Mouse (Mus musculus) adrenal gland, postnatal 25 days (tissue): ENCODE results near the gene Lrfn4. TPM values are rescaled to one million over a fixed set of nuclear protein-coding genes. Genes with fewer than 3 reads are reported as not detected.

ENCODE experiments used
- DNase-seq: peaks from one replicate; pipeline ENCODE4 v3.0.0; 2021; ENCODE audit warnings: mixed read lengths
- long read RNA-seq: library from polyadenylated mRNA; stranded (forward); transcript quantifications from one replicate; pipeline ENCODE4 v2.0.0, GENCODE M21; 2021
- total RNA-seq: library from RNA; stranded (reverse); gene quantifications from 2 replicates; pipeline ENCODE4 v1.2.3, GENCODE M21; 2021

Lrfn4 gene
- total RNA-seq = 4.6 and 6.0 TPM in 2 replicates
- long read RNA-seq, transcript Lrfn4-202 (3 exons, 2,918 nt) = major isoform, 9 of 16 reads
- long read RNA-seq, partial matches to known transcripts = 0 of 16 reads
- long read RNA-seq, other reads (novel, unspliced or antisense) = 4 of 16 reads

DNA sequence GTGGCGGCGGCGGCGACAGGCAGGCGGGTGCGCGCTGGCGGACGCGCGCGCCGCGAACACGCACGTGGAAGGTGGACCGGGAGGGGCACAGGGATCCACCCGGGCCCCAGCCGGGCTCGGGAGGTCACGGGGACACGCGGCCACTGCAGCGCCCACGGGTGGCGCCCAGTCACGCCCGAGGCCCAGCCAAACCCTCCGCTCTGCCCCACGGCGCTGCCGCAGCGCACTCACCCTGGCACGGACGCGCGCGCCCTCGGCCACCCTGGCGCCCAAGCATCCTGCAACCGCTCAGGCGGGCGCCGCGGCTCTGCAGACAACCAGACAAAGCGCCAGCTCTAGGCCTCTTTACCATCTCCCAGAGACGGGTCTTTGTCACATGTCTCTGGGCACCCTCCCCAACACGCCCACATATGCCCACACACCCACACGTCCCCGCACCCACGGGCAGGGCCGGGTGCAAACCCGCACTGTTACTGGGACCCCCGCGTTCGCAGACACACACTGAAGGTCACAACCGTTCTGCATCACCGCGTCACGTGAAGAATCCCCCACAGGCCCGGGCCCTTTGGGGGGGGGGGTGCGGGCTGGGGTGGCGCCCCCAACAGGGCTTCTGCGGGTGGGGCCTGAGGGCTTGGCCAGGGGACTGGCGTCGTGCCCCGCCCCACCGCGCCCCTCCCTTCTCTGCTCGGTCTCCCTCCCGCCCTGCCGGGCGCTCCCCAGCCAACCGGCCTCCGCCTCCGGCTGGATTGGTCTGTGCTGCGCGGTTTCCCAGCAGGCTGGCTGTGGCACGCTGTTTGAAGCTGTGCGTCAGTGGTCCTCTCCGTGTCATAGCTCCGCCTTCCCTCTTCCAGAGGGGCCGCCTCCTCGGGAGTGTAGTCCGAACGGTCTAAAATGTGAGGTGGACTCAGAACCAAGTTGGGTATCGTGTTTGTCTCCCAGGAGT, at the start of gene Lrfn4:
Gene Lrfn4, minus strand, starts transcription at position 517 of the 943 bp plus-strand sequence.
- DNase-seq = peak; percentile 85

DNA sequence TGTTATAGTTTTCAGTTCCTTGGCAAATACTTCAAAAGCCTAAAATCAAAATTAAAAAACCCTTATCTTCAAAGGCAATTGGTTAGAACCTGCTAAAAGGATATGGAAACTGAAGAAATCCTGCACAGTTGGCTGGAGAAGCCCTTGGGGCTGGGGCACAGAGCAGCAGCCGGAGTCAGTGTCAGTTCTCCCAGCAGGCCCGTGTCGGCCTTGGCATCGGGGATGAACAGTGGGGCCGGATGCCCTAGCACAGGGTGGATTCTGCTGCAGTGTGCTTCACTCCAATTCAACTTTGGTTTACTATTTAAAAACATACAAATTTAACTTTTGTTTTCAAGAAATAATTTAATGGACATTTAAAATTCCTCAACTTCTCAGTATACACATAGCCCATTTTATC, 42.7 kb upstream of the Lrfn4 start:
- DNase-seq = no peak

DNA sequence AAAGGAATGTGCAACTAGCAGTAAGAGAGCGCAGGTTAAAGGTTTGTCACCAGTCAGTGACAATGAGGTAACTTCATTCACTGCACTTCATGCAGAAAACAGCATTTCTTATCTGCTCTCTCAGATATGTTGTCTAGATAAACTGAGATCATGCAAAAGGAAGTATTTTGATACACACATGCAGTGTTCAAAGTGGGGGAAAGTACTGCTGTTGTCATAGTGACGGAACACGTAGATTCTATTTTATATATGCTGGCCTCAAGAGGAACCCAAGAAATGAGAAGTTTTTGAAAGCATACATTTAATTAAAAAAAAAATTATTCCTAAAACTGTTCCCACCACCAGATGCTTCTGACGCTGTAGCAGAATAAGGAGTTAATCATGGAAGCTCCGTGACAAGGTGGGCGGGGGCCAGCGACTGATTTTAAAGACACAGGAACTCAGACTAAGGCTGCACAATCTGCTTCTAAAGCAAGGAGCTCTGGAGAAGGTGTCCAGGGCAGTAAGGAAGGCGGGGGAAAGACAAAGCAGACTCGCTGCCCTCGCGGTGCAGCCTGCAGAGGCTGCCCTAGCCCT, 31.5 kb upstream of the Lrfn4 start:
- no peak for DNase-seq

DNA sequence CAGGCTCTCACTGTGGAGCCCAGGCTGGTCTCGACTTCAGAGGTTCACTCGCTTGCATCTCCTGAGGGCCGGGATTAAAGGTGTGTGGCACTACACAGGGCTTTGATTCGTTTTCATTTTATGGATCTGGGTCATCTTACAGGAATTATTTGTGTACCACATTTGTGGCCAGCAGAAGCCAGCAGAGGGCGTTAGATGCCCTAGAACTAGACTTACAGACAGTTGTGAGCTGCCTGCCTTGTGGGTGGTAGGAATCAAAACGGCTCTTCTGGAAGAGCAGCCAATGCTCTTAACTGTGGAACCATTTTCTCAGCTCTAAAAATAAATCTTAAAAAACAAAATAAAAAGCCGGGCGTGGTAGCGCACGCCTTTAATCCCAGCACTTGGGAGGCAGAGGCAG, 28.8 kb upstream of the Lrfn4 start:
- DNase-seq = peak; percentile 37

DNA sequence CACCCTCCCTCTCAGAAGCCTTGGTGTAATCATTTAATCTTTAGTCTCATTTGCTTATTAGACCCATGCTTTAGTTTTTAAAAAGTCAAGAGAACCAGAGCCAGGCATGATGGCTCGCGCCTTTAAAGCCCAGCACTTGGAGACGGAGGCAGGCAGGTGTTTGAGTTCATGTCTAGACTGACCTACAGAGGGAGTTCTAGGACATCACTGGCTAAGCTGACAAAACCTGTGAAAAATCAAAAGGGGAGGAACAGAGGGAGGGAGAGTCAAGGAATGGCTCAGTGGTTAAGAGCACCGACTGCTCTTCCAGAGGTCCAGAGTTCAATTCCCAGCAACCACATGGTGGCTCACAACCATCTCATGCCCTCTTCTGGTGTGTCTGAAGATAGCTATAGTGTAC, 20.5 kb upstream of the Lrfn4 start:
- no peak for DNase-seq

DNA sequence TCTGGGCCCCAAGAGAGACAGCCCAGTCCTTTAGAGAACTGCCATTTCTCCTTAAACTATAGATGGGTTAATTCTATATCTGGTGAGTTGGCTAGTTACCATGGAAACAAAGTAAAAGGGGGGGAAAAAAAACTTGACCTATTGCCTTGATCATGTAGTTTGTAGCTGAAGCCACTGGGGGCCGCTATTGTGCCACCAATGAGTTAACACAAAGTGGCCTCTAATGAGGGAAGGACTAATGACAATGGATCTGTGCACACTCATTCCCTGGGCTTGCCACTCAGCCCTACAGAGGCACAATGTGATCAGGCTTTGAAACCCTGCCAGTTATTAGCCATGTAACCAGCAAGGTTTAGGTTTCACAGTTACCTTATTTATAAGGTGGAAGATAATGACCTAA, 13.4 kb upstream of the Lrfn4 start:
- DNase-seq = peak; percentile 71

DNA sequence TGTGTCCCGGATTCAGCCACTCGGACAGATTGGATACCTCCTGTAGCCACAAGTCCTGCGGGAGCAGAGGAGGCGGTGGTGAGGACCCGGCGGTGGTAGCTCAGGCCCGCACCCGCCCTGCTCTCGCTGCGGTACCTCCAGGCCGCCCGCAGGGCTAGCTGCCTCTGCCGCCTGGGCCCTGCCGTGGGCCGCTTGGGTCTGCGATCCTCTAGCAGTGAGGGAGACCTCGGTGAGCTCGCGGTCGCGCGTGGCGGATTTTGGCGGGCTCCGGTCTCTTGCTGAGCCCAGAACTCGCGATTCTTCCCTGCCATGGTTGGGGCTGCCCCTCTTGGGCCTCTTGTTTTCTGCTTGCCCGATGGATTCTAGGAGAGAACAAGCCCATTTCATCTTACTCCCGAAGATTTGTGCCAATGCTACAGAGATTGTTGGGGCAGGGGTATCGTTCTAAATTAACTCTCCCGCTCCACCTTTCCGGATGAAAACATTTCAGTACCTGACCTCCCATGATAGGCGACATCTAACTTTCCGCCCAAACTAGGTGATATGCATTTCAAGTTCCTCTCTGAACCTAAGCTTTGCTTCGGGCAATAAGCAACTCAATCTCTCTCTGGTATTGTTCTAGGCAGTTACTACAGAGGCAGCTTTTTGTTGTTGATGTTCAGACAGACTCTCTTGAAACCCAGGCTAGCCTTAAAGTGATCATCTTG, 10.5 kb upstream of the Lrfn4 start:
- no peak for DNase-seq

DNA sequence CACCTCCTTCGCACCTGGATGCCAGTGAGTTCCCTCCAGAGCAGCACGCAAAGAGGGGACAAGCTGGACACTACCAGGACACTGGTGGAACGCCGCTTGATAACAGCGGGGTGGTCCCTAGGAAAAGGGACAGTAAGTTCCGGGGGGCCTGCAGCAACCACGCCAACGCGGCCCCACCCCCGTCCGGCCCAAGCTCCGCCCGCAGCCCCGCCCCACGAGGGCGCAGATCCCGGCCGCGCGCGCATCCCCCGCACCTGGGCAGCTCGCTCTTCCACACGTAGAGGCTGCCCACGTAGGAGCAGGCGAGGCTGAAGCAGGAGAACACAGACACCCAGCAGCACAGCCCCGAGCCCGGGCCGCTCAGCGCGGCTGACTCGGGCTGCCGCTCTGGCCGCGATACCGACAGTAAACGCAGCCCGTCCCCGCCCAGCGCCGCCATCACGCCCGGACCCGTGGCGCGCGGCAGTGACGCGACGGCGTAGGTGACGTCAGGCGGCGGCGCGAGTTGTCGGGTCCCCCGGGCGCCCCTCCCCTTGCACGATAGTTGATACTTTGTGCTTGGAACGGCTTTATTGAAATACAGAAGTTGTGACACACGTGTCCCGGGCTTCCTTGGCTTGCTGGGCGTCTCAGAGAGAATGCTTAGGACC, 9.8 kb upstream of the Lrfn4 start, which contains the start of gene Rce1:
Gene Rce1, minus strand, starts transcription at position 463 of the 650 bp plus-strand sequence.
- DNase-seq = peak; percentile 92

DNA sequence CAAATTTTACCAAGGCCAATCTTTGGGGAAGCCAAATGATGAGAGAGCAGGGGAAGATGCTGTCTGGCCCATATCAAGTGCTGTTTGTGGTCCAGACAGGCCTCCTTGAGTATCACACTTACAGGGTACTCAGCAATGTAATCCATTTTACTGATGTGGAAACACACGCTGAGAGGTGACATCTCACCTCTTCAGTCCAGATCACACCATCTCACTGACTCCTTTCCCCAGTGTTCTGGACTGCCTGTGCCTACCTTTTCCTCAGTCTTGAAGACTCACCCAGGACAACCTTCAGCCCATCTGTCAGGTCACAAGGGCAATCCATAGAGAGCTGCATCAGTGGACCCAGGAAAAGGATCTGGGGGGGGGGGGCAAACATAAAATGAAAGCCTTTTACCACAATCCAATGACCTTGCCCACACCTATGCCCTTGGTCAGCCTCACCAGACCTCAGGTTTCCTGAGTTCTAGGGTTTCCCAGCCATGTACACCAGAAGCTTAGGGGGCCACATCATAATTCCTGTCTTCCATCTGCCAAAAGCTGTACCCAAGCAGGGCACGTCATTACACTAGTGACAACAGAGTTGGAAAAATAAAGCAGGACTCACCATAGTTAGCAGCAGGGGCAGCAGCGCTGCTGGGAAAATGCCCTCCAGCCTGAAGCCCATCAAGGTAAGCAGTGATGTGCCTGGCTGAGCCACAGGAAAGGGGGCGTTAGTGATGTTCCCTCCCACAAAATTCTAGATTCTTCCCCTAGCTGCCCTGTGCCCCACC, 9.1 kb upstream of the Lrfn4 start:
- no peak for DNase-seq

DNA sequence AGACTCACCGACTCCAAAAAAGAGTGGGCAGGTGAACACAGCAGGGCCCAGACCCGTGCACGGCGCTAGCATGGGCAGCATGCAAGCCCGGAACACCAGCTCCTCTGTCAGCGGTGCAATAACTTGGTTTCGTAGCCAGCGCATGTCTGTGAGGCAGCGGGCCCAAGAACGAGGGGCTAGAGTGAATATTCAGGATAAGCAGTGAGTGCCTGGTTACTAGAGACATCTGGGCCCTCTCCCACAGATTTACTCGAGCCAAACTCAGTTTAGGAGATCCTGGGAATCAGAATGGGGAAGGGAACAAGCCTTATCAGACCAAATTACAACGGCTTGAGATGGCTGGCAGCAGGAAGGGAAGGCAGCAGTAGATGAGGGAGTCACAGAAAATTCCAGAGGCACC, 8.5 kb upstream of the Lrfn4 start:
- DNase-seq = no peak

DNA sequence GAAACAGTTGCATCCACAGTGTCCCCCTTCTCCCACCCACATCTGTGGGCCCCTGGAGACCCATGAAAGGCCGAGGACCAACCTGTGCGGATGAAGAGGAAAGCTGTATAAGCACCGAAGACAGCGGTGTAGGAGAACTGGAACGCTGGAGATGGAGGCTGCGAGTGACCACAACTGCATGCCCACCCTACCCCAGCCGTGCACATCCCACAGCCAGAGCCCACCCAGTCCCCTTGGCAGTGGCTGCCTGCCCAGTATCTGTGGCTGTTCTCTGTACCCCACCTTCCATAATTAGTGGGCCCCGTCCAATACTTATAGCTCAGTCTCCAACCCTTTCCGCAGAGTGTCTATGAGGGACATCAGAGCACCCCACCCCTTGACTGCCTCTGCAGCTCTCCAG, 8.0 kb upstream of the Lrfn4 start:
- DNase-seq = no peak

DNA sequence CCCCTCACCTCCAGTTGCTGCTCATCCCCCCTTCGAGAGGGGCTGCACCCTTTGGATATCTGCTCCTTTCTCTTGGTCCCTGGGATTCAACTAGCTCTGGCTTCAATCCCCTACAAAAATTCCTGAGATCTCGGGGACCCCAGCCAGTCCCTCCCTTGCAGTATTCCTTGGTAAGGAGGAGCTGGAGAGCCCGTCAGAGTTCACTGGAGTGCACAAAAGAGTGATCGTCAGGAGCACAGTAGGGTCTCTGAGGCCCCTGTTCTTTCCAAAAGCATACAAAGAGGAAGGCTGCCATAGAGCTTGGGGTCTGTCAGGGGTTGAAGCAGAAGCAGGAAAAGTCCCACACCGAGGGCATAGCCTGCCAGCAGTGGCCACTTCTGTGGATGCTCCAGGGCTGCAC, 7.3 kb upstream of the Lrfn4 start:
- DNase-seq = no peak

DNA sequence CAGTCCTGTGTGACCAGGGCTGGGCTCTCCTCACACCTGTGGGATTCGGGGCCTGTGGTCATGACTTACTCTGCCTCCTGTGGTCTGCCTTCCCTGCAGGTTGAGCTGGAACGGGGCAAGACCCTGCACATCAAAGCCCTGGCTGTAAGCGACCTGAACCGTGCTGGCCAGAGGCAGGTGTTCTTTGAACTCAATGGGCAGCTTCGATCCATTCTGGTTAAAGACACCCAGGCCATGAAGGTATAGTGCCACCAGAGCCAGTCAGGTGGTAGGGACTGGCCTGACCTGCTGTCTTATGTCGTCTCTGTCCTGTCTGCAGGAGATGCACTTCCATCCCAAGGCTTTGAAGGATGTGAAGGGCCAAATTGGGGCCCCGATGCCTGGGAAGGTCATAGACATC, 5.3 kb upstream of the Lrfn4 start:
- no peak for DNase-seq

DNA sequence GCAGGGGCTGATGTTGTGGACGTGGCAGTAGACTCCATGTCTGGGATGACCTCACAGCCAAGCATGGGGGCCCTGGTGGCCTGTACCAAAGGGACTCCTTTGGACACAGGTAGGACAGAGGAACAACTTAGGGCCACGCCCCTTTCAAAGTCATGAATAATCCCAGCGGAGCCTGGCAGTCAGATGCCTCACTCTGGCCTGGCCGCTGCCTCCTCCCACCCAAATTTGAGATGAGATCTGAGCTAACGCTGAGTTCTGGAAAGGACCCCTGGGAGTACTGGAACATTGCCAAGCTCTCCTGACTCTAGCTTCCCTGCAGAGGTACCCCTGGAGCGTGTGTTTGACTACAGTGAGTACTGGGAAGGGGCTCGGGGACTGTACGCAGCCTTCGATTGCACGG, 4.0 kb upstream of the Lrfn4 start:
- DNase-seq = no peak

DNA sequence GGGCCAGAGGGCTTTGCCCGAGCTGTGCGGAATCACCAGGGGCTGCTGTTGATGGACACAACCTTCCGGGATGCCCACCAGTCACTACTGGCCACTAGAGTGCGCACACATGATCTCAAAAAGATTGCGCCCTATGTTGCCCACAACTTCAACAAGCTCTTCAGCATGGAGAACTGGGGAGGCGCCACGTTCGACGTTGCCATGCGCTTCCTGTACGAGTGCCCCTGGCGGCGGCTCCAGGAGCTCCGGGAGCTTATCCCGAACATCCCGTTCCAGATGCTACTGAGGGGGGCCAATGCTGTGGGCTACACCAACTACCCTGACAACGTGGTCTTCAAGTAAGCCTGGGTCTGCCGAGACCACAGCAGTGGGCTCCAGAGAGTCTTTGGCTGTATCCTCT, 2.7 kb upstream of the Lrfn4 start:
- DNase-seq = no peak

DNA sequence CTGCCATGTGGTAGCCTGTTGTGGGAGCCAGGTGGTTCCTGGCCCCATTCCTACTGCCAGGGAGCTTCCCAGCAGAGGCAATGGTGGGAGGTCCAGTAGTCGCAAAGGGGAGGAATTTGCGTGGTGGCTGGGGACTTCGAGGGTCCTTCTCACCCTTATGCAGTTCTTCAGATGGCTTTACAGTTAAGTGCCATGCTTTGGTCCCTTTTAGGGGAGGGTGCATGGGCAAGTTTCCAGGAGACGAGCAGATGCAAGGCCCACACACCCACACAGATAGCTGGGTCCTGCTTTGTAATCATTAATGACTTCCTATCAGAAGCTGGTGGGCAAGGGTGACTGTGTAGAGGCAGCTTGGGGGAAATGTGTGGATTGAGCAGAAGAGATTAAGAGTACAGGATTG, 1.1 kb upstream of the Lrfn4 start:
- no peak for DNase-seq

DNA sequence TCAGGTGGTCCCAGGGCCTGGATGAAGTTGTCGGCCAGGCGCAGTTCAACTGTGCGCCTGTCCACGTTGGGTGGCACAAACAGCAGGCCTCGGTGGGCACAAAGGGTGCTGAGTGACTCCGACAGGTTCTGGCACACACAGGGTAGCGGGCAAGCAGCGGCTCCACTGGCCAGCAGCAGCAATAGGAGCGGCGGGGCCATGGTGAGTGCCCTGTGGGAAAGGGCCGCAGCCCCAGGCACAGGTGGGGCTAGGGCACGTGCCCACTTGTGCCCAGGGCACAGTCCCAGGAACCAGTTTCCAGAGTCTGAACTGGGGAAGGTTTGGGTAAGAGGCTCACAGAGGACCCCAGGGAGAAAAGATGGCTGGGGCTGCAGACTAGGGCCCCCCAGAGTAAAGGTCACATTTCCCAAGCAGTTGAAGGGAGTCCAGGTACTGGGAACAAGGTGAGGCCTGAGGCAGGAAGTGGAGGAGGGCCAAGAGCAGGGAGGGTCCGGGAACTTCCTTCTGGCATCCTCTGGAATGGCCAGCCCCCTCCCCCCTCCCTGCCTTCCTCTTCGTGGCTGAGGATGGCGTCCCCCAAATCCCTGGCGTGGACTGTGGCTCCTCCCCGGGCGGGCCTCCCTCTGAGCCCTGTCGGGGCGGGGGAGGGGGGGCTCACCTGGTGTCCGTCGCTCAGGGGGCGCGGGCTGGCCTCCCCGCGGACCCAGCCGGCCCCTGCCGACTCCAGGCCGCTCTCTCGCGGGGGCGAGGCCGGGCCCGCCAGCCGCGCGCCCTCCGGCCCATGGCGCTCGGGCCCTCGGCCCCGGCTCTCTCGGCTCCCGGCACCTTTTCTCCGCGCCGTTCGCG, 939 bp downstream of the Lrfn4 start:
- no peak for DNase-seq

DNA sequence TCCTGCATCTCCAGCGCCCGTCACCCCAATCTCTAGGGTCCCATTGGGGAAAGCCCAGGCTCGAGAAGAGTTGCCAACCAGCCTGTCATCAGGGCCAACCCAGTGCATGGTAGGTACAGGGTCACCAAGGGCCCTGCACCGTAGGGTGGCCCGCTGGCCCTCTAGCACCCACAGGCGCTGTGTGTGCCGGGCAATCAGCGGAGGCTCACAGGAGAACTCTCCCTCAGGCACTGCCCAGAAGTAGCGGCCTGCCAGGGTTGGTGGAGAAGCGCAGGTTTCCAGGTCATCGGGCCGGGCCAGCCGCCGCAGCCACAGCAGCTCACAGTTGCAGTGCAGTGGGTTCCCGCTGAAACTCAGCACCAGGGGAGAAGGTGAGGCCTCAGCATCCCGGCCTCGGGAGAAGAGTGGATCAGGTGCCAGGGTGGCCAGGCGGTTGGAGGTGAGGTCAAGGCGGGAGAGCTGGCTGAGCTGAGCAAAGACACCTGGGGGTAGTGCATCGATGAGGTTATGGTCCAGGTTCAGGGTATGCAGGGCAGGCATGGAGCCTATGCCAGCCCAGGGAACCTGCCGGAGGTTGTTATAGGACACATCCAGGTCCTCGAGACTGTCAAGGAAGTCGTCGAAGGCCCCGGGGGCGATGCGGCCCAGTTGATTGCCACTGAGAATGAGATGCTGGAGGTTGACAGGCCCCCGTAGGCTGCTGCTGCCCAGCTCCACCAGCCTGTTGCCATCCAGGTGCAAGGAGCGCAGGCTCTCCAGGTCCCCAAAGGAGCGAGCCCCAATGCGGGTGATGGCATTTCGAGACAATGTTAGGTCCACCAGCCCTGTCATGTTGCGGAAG, 1.8 kb downstream of the Lrfn4 start:
- DNase-seq = no peak

DNA sequence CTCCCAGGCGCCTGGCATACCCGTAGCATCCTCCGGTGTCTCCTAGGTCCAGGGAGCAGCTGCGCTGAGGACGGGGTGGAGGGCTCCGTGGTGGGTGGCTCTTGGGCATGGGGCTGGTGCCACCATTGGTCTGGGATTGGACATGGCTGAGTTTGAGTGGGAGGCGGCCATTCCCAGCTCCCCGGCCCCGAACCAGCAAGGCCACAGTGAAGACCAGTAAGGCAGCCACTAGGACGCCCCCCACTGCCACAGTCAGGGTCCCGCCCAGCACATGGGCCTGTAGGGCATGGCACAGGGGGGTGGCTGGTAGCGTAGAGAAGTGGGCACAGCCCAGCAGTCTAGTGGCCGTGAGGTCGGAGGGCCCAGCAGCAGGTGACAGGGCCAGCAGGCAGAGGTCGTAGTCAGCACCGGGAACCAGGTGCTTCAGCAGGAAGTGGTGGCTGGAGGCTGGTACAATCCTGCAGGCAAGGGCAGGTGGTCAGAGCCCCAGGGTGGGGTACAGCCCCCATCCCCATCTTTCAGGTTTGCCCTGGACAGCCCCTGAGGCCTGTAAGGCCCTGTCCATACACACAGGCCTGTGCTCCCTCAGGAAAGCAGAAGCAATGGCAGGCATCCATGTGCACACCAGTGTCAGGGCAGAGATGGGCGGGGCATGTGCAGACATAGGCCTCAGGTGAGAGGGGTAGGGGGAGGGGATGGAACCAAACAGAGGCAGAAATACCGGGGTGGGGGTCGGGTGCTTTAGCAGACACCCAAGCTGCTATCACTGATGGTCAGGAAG, 3.1 kb downstream of the Lrfn4 start:
- DNase-seq = no peak
